Mouse (Mus musculus): Measurements from ENCODE around the gene Skint7.

The Skint7 gene

GRCm38 (mm10) chr4:111972623-111973022 lies at the start of gene Skint7:
Skint7 (plus strand) TSS chr4:111972923.
- in situ Hi-C loops (cut with MboI; ENCODE audit: unreplicated experiment in 2 of 2) = no loop called here

GRCm38 (mm10) chr4:111961309-111961708 lies 11.4 kb upstream of the Skint7 start:
- in situ Hi-C loops (cut with MboI; ENCODE audit: unreplicated experiment in 2 of 2) = loop anchor here in 1 of 2 experiments (5.0 kb wide), 1 partner anchor 54 kb away; no protein-coding TSS in a partner anchor

GRCm38 (mm10) chr4:111963241-111963640 lies 9.5 kb upstream of the Skint7 start:
- in situ Hi-C loops (cut with MboI; ENCODE audit: unreplicated experiment in 2 of 2) = loop anchor here in 1 of 2 experiments (5.0 kb wide), 1 partner anchor 56 kb away; no protein-coding TSS in a partner anchor

- in situ Hi-C loops (cut with MboI; ENCODE audit: unreplicated experiment in 2 of 2) = loop anchor here in 1 of 2 experiments (5.0 kb wide), 1 partner anchor 56 kb away; no protein-coding TSS in a partner anchor
Measured at GRCm38 (mm10) chr4:111963669-111964068, 9.1 kb upstream of the Skint7 start.

- in situ Hi-C loops (cut with MboI; ENCODE audit: unreplicated experiment in 2 of 2) = no loop called here
Measured at GRCm38 (mm10) chr4:112005969-112006368, 33.2 kb downstream of the Skint7 start, which contains the start of gene Skint1. Skint1 (plus strand) TSS chr4:112006269.
